Mouse (Mus musculus) CH12.LX (cell line): ENCODE measurements around the gene Cfdp1. TPM values are rescaled to one million over a fixed set of nuclear protein-coding genes. Genes with fewer than 3 reads are reported as not detected.

ENCODE experiments used
- DNase-seq: peaks from one replicate; pipeline ENCODE4 v3.0.0-alpha.2; 2013; ENCODE audit errors: extremely low read depth
- H3K27ac ChIP-seq: 2 replicates; pipeline ENCODE4 v1.5.1; 2012; ENCODE audit warnings: low read depth, mild to moderate bottlenecking, control low read depth, moderate library complexity; ENCODE audit not compliant: insufficient read depth
- H3K27me3 ChIP-seq: replicated peaks from 2 replicates; pipeline ENCODE3; 2012; ENCODE audit warnings: inconsistent platforms
- H3K36me3 ChIP-seq, 2 experiments: replicated peaks in 1 of 2; 2 replicates each; pipeline versions ENCODE3 to v1.6.1; 2012; ENCODE audit warnings: inconsistent platforms in 1 of 2, low read length in 1 of 2, mild to moderate bottlenecking in 1 of 2, mixed read lengths in 1 of 2, moderate library complexity in 1 of 2; ENCODE audit not compliant: control insufficient read depth in 1 of 2, insufficient read depth in 1 of 2
- H3K4me1 ChIP-seq, 2 experiments: 2 replicates each; pipeline ENCODE4 v1.6.1; 2012; ENCODE audit warnings: inconsistent platforms in 1 of 2, moderate library complexity in 1 of 2; ENCODE audit not compliant: insufficient read depth in 2 of 2, control insufficient read depth in 1 of 2
- H3K4me2 ChIP-seq: 2 replicates; pipeline ENCODE4 v1.6.1; 2012; ENCODE audit warnings: low read depth, mild to moderate bottlenecking, control low read depth; ENCODE audit not compliant: poor library complexity, insufficient read depth, severe bottlenecking
- H3K4me3 ChIP-seq, 3 experiments: fragments of 150-350 bp in 1 of 3; sonication (generic) in 1 of 3; replicated peaks in 1 of 3; 2 replicates each; pipeline versions ENCODE3 to v1.5.1; 2011 to 2012; ENCODE audit warnings: low read depth in 2 of 3, low read length in 2 of 3, mild to moderate bottlenecking in 2 of 3, moderate library complexity in 2 of 3, control low read depth in 1 of 3, improper control_type of control experiment in 1 of 3, inconsistent platforms in 1 of 3, mixed read lengths in 1 of 3; ENCODE audit not compliant: poor library complexity in 1 of 3
- H3K79me2 ChIP-seq: replicated peaks from 2 replicates; pipeline ENCODE4 v1.6.1; 2012; ENCODE audit warnings: mild to moderate bottlenecking, moderate library complexity; ENCODE audit not compliant: control insufficient read depth, poor library complexity, insufficient read depth, severe bottlenecking; ENCODE audit errors: extremely low read depth
- H3K9ac ChIP-seq: 2 replicates; pipeline ENCODE4 v1.6.1; 2012; ENCODE audit warnings: low read depth, mild to moderate bottlenecking, control low read depth, moderate library complexity; ENCODE audit not compliant: insufficient read depth
- H3K9me3 ChIP-seq: replicated peaks from 2 replicates; pipeline ENCODE3; 2012; ENCODE audit warnings: low read length, inconsistent platforms, mixed read lengths
- CHD1 ChIP-seq: IDR thresholded peaks from 2 replicates; pipeline ENCODE4 v1.6.1; 2012; ENCODE audit warnings: low read depth, low read length, improper control_type of control experiment, inconsistent platforms
- GABPA ChIP-seq: IDR thresholded peaks from 2 replicates; pipeline ENCODE4 v1.6.1; 2012; ENCODE audit warnings: low read depth, low read length, improper control_type of control experiment, inconsistent platforms; ENCODE audit not compliant: insufficient replicate concordance
- JUN ChIP-seq: IDR thresholded peaks from 2 replicates; pipeline ENCODE4 v1.6.1; 2011; ENCODE audit warnings: low read depth, mild to moderate bottlenecking, low read length, improper control_type of control experiment, moderate library complexity; ENCODE audit not compliant: insufficient read depth
- JUND ChIP-seq: conservative IDR thresholded peaks from 2 replicates; pipeline ENCODE4 v1.6.1; 2011; ENCODE audit warnings: low read depth, low read length, improper control_type of control experiment
- MAX ChIP-seq: IDR thresholded peaks from 2 replicates; pipeline ENCODE4 v1.6.1; 2011; ENCODE audit warnings: low read length, improper control_type of control experiment
- MAZ ChIP-seq: IDR thresholded peaks from 2 replicates; pipeline ENCODE4 v1.6.1; 2012; ENCODE audit warnings: low read depth, mild to moderate bottlenecking, inconsistent platforms, low read length, improper control_type of control experiment, moderate library complexity
- MXI1 ChIP-seq: IDR thresholded peaks from 2 replicates; pipeline ENCODE4 v1.6.1; 2011; ENCODE audit warnings: mild to moderate bottlenecking, low read depth, low read length, improper control_type of control experiment
- NELFE ChIP-seq: IDR thresholded peaks from 2 replicates; pipeline ENCODE4 v1.6.1; 2011; ENCODE audit warnings: low read depth, low read length, improper control_type of control experiment
- PAX5 ChIP-seq: IDR thresholded peaks from 2 replicates; pipeline ENCODE4 v1.6.1; 2012; ENCODE audit warnings: low read length, inconsistent platforms, mixed read lengths
- POLR2A ChIP-seq: IDR thresholded peaks from 2 replicates; pipeline ENCODE4 v1.6.1; 2011; ENCODE audit warnings: low read depth, mild to moderate bottlenecking, improper control_type of control experiment, low read length
- SIN3A ChIP-seq: IDR thresholded peaks from 2 replicates; pipeline ENCODE4 v1.6.1; 2012; ENCODE audit warnings: low read length, improper control_type of control experiment, inconsistent platforms
- SMC3 ChIP-seq: IDR thresholded peaks from 2 replicates; pipeline ENCODE4 v1.6.1; 2011; ENCODE audit warnings: low read depth, low read length, improper control_type of control experiment
- TCF12 ChIP-seq: IDR thresholded peaks from 2 replicates; pipeline ENCODE4 v1.6.1; 2014; ENCODE audit warnings: low read depth, mild to moderate bottlenecking, inconsistent platforms, low read length, improper control_type of control experiment
- USF2 ChIP-seq: conservative IDR thresholded peaks from 2 replicates; pipeline ENCODE4 v1.6.1; 2011; ENCODE audit warnings: low read depth, low read length, improper control_type of control experiment
- ZC3H11A ChIP-seq: IDR thresholded peaks from 2 replicates; pipeline ENCODE4 v1.6.1; 2012; ENCODE audit warnings: low read depth, mild to moderate bottlenecking, inconsistent platforms, low read length, improper control_type of control experiment
- ZMIZ1 ChIP-seq: IDR thresholded peaks from 2 replicates; pipeline ENCODE4 v1.6.1; 2012; ENCODE audit warnings: low read depth, mild to moderate bottlenecking, inconsistent platforms, low read length, improper control_type of control experiment
- ZNF384 ChIP-seq: IDR thresholded peaks from 2 replicates; pipeline ENCODE4 v1.6.1; 2012; ENCODE audit warnings: low read depth, low read length, improper control_type of control experiment, inconsistent platforms
- dilution Hi-C: fragments of 300-500 bp; cut with MboI; formaldehyde crosslinking; loops from 2 replicates; pipeline ENCODE4 v1.14.3; 2020; ENCODE audit warnings: low sequenced_read_pairs; ENCODE audit not compliant: extremely low pct_unique_long_range_greater_than_20kb, extremely low pct_ligation_motif_present
- in situ Hi-C: fragments of 300-500 bp; cut with MboI; formaldehyde crosslinking; loops from 3 replicates; pipeline ENCODE4 v1.14.3; 2019; ENCODE audit warnings: low sequenced_read_pairs, low pct_ligation_motif_present, low pct_unique_long_range_greater_than_20kb, mixed read lengths
- polyA plus RNA-seq: library from polyadenylated mRNA; unstranded; fragments of >175 nt; gene quantifications from 2 replicates; pipeline ENCODE4 v1.2.1, GENCODE M21; 2012; ENCODE audit warnings: low read depth; ENCODE audit not compliant: insufficient read length
- total RNA-seq, 2 experiments: library from RNA; depleted of rRNA; stranded (reverse); fragments of 300-350 nt in 1 of 2; fragments of >200 nt in 1 of 2; gene quantifications; 2 replicates each; pipeline ENCODE4 v1.2.3; 2012 to 2014

The Cfdp1 gene
- total and polyA plus RNA-seq, 3 experiments = 113 to 210 (median 169) TPM

GRCm38 (mm10) chr8:111796528-111796927, 57.6 kb downstream of the Cfdp1 start:
- Histone ChIP-seq H3K27ac (no peak overlapping the region), H3K27me3 (no peaks in the 10 kb centered on the region), H3K79me2 (no peaks in the 10 kb centered on the region), H3K9ac (no peak overlapping the region), H3K4me2 (no peak overlapping the region), H3K4me3 (no peak overlapping the region), H3K36me3 (peaks cover 17 to 64% of the 10 kb centered on the region in 2 experiments), H3K4me1 (peaks cover 0 to 4% of the 10 kb centered on the region in 2 experiments; a peak in 2 of 4 replicates), H3K9me3 (no peaks in the 10 kb centered on the region)
- in situ Hi-C loops = no loop called here
- no peak for TF ChIP-seq SIN3A
- no peak for TF ChIP-seq PAX5
- TF ChIP-seq ZNF384 = no peak
- no peak for TF ChIP-seq ZMIZ1
- TF ChIP-seq MAX = no peak
- TF ChIP-seq CHD1 = no peak
- TF ChIP-seq ZC3H11A = no peak
- TF ChIP-seq MXI1 = no peak
- no peak for TF ChIP-seq GABPA
- TF ChIP-seq JUND = no peak
- dilution Hi-C loops = no loop called here
- DNase-seq = no peak

GRCm38 (mm10) chr8:111793324-111793917, 60.7 kb downstream of the Cfdp1 start:
- H3K27me3 ChIP-seq = no peaks in the 10 kb centered on the region
- TF ChIP-seq JUN (no peak), MAZ (no peak)
- H3K79me2 ChIP-seq = no peaks in the 10 kb centered on the region
- peaks cover 0 to 4% of the 10 kb centered on the region in 2 experiments; a peak in 2 of 4 replicates for H3K4me1 ChIP-seq
- in situ Hi-C loops = no loop called here
- no peak for DNase-seq
- no peak overlapping the region for H3K9ac ChIP-seq
- H3K4me2 ChIP-seq = no peak overlapping the region
- no peak overlapping the region for H3K4me3 ChIP-seq
- dilution Hi-C loops = no loop called here
- H3K27ac ChIP-seq = no peak overlapping the region
- no peaks in the 10 kb centered on the region for H3K9me3 ChIP-seq
- H3K36me3 ChIP-seq = peaks cover 19 to 73% of the 10 kb centered on the region in 2 experiments

GRCm38 (mm10) chr8:111789639-111790038, 64.5 kb downstream of the Cfdp1 start:
- H3K36me3 ChIP-seq = peaks cover 7 to 65% of the 10 kb centered on the region in 2 experiments

More at GRCm38 (mm10) chr8:111789639-111790038, 64.5 kb downstream of the Cfdp1 start:
- H3K79me2 ChIP-seq = no peaks in the 10 kb centered on the region
- H3K4me3 ChIP-seq = no peak overlapping the region
- peaks cover 3 to 28% of the 10 kb centered on the region in 2 experiments; a peak in 3 of 4 replicates for H3K4me1 ChIP-seq
- no peaks in the 10 kb centered on the region for H3K27me3 ChIP-seq
- no peak overlapping the region for H3K27ac ChIP-seq
- dilution Hi-C loops (no loop called here), in situ Hi-C loops (no loop called here)
- no peak overlapping the region for H3K4me2 ChIP-seq
- TF ChIP-seq POLR2A (no peak), USF2 (no peak), JUND (no peak), TCF12 (no peak), SMC3 (no peak), NELFE (no peak)
- no peaks in the 10 kb centered on the region for H3K9me3 ChIP-seq
- DNase-seq = no peak
- no peak overlapping the region for H3K9ac ChIP-seq
